Mouse (Mus musculus): ENCODE data around the gene Olfr58. TPM values are rescaled to one million over a fixed set of nuclear protein-coding genes. Genes with fewer than 3 reads are reported as not detected.
"Not testable (repeated sequence)": the region's sequence is repeated elsewhere in the genome, so short reads cannot be mapped to it uniquely, and the experiment has no call there.

Olfr58 gene
- not detected in 2 replicates for polyA plus RNA-seq (2015; fragmentation: Nextera tagmentation; extraction: Ambion mirVana)

DNA sequence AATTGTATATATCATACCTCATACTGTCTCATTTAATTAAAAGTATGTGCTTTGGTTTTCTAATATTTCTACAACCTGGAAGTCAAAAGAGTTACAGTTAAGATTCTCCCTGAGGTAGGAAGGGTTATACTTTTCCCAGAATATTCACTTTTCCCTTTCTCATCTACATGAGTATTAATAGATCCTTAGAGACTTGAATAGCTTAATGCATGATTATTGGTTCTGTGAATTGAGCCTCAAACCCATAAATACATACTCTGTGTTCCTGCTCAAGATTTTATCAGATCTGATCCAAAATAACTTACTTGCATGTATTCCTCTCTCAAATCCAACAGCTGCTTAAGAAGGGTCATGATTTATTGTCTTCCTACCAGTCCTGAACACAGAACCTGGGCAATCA is at the start of gene Olfr58:
Gene Olfr58, plus strand, starts transcription at position 301 of the 400 bp plus-strand sequence.
- no peak within 1 kb of the TSS for H3K4me3 ChIP-seq (ENCODE audit: low read depth, low read length)
- no peak for ATAC-seq (ENCODE audit: low read depth)
- H3K27ac ChIP-seq (ENCODE audit: low read length): no peak within 1 kb of the TSS
- no peaks in the 10 kb centered on the region for H3K36me3 ChIP-seq (ENCODE audit: control insufficient read depth, insufficient read depth)
- no peaks in the 10 kb centered on the region for H3K27me3 ChIP-seq (ENCODE audit: control insufficient read depth, insufficient read depth, low read depth, low read length)
- no peak within 1 kb of the TSS for H3K9ac ChIP-seq (ENCODE audit: low read depth, low read length)
- no peaks in the 10 kb centered on the region for H3K4me1 ChIP-seq (ENCODE audit: control insufficient read depth, low read depth, low read length)
- H3K4me2 ChIP-seq (ENCODE audit: low read depth, low read length): no peak within 1 kb of the TSS
- no peaks in the 10 kb centered on the region for H3K9me3 ChIP-seq (replicated peaks; ENCODE audit: control insufficient read depth, low read length)

DNA sequence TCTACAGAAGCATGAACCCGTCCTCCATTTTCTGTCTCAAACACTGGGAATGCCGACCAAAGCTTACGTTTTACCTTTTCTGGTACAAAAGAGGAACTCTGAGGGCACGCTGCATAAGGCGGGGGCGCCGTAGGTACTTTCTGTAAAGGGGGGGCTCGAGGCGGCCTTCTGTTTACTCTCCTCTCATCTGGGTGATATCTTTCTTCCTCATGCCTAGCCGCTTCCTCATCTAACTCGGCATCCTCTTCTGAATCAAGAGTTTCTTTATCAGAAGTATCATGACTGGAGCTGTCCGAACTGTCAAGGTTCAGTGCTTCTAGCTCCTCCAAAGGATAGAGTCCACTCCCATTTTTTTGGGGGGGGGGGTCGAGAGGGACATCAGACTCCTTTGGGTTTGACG is 10.9 kb upstream of the Olfr58 start:
- no peak overlapping the region for H3K4me2 ChIP-seq (ENCODE audit: low read depth, low read length)
- H3K36me3 ChIP-seq (ENCODE audit: control insufficient read depth, insufficient read depth): no peaks in the 10 kb centered on the region
- no peak for ATAC-seq (ENCODE audit: low read depth)
- WGBS (ENCODE audit: insufficient replicate concordance): 68% methylated on average over 14 of the region's 14 CpGs
- H3K4me1 ChIP-seq (ENCODE audit: control insufficient read depth, low read depth, low read length): no peaks in the 10 kb centered on the region
- H3K9me3 ChIP-seq (replicated peaks; ENCODE audit: control insufficient read depth, low read length): no peaks in the 10 kb centered on the region; the same call in 1 of the 2 replicates
- no peak overlapping the region for H3K4me3 ChIP-seq (ENCODE audit: low read depth, low read length)
- H3K9ac ChIP-seq (ENCODE audit: low read depth, low read length): no peak overlapping the region
- H3K27ac ChIP-seq (ENCODE audit: low read length): no peak overlapping the region
- H3K27me3 ChIP-seq (ENCODE audit: control insufficient read depth, insufficient read depth, low read depth, low read length): no peaks in the 10 kb centered on the region

DNA sequence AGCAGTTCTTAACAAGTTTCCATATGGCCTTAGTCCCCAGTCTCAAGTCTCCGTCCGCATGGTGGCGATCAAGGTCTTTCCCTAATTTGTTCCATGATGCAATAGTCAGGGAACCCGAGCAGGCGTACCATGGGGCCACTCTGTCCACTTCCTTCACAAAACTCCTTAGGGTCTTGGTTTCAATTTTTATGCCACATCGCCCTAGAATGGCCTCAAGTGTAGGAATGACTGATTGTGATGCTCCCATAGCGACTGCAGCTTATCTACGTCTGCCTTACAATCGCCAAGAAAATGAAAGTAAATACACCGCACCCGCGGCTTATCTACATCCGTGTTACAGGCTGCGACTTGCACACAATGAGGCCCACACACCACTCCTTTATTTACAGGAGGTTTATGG is 10.4 kb upstream of the Olfr58 start:
- H3K4me2 ChIP-seq (ENCODE audit: low read depth, low read length): no peak overlapping the region
- H3K36me3 ChIP-seq (ENCODE audit: control insufficient read depth, insufficient read depth): no peaks in the 10 kb centered on the region
- no peak overlapping the region for H3K4me3 ChIP-seq (ENCODE audit: low read depth, low read length)
- no peak for ATAC-seq (ENCODE audit: low read depth)
- no peak overlapping the region for H3K9ac ChIP-seq (ENCODE audit: low read depth, low read length)
- WGBS (ENCODE audit: insufficient replicate concordance): 75% methylated on average over 14 of the region's 14 CpGs
- no peaks in the 10 kb centered on the region for H3K4me1 ChIP-seq (ENCODE audit: control insufficient read depth, low read depth, low read length)
- H3K27ac ChIP-seq (ENCODE audit: low read length): no peak overlapping the region
- no peaks in the 10 kb centered on the region; the same call in 1 of the 2 replicates for H3K9me3 ChIP-seq (replicated peaks; ENCODE audit: control insufficient read depth, low read length)
- no peaks in the 10 kb centered on the region for H3K27me3 ChIP-seq (ENCODE audit: control insufficient read depth, insufficient read depth, low read depth, low read length)

DNA sequence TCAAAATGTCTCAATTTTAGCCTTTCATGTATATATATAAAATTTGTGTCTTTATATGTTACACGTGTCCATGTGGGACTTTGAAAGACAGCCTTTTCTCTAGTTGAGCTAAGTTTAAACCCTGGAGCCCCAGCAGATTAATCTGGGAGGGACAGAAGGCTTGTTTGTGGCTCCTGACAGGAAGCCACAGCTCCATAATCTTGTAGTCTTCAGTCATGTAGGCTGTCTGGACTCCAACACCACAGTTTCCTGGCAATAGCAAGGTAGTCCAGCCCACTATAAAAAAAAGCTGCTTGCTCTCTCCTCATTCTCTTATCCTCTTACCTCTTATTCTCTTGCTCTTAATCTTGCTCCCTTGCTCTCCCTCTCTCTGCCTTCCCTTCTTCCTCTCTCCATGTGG is 22.9 kb downstream of the Olfr58 start:
- Histone ChIP-seq H3K4me1 (ENCODE audit: control insufficient read depth, low read depth, low read length) (no peaks in the 10 kb centered on the region), H3K4me2 (ENCODE audit: low read depth, low read length) (no peak overlapping the region), H3K27me3 (ENCODE audit: control insufficient read depth, insufficient read depth, low read depth, low read length) (no peaks in the 10 kb centered on the region), H3K27ac (ENCODE audit: low read length) (no peak overlapping the region), H3K9ac (ENCODE audit: low read depth, low read length) (no peak overlapping the region), H3K36me3 (ENCODE audit: control insufficient read depth, insufficient read depth) (no peaks in the 10 kb centered on the region), H3K4me3 (ENCODE audit: low read depth, low read length) (no peak overlapping the region), H3K9me3 (replicated peaks; ENCODE audit: control insufficient read depth, low read length) (no peaks in the 10 kb centered on the region)
- WGBS (ENCODE audit: insufficient replicate concordance): 44% methylated on average over 1 of the region's 1 CpGs
- ATAC-seq (ENCODE audit: low read depth): no peak

DNA sequence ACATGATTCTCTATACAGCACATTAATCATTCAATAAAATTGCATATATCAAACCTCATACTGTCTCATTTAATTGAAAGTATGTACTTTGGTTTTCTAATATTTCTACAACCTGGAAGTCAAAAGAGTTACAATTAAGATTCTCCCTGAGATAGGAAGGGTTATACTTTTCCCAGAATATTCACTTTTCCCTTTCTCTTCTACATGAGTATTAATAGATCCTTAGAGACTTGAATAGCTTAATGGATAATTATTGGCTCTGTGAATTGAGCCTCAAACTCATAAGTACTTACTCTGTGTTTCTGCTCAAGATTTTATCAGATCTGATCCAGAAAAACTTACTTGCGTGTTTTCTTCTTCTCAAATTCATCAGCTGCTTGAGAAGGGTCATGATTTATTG is 24.5 kb downstream of the Olfr58 start, which contains the start of gene Olfr859:
Gene Olfr859, plus strand, starts transcription at position 301 of the 400 bp plus-strand sequence.
- H3K4me1 ChIP-seq (ENCODE audit: control insufficient read depth, low read depth, low read length); H3K9ac ChIP-seq (ENCODE audit: low read depth, low read length); H3K4me3 ChIP-seq (ENCODE audit: low read depth, low read length); H3K36me3 ChIP-seq (ENCODE audit: control insufficient read depth, insufficient read depth); H3K27me3 ChIP-seq (ENCODE audit: control insufficient read depth, insufficient read depth, low read depth, low read length); H3K9me3 ChIP-seq (replicated peaks; ENCODE audit: control insufficient read depth, low read length); H3K27ac ChIP-seq (ENCODE audit: low read length); H3K4me2 ChIP-seq (ENCODE audit: low read depth, low read length); ATAC-seq (ENCODE audit: low read depth): not testable (repeated sequence)
- WGBS (ENCODE audit: insufficient replicate concordance): 50% methylated on average over 1 of the region's 1 CpGs

Other genes starting within 250 kb of the Olfr58 start
- gene Olfr853, start 239.2 kb upstream of the Olfr58 start, polyA plus RNA-seq (2015; fragmentation: Nextera tagmentation; extraction: Ambion mirVana): not detected in 2 replicates
- not detected in 2 replicates for gene Olfr854, start 212.9 kb upstream of the Olfr58 start, polyA plus RNA-seq (2015; fragmentation: Nextera tagmentation; extraction: Ambion mirVana)
- not detected in 2 replicates for gene Olfr855, start 197.7 kb upstream of the Olfr58 start, polyA plus RNA-seq (2015; fragmentation: Nextera tagmentation; extraction: Ambion mirVana)
- gene Zfp317, start 158.2 kb upstream of the Olfr58 start, polyA plus RNA-seq (2015; fragmentation: Nextera tagmentation; extraction: Ambion mirVana): 6.9 and 7.4 TPM in 2 replicates
- not detected in 2 replicates for gene Olfr857, start 70.8 kb upstream of the Olfr58 start, polyA plus RNA-seq (2015; fragmentation: Nextera tagmentation; extraction: Ambion mirVana)
- gene Olfr859, start 24.6 kb downstream of the Olfr58 start, polyA plus RNA-seq (2015; fragmentation: Nextera tagmentation; extraction: Ambion mirVana): not detected in 2 replicates
- gene Olfr860, start 69.5 kb downstream of the Olfr58 start, polyA plus RNA-seq (2015; fragmentation: Nextera tagmentation; extraction: Ambion mirVana): not detected in 2 replicates
- not detected in 2 replicates for gene Olfr862, start 107.7 kb downstream of the Olfr58 start, polyA plus RNA-seq (2015; fragmentation: Nextera tagmentation; extraction: Ambion mirVana)
- 0.12 and 0.14 TPM in 2 replicates for gene Olfr77, start 136.6 kb downstream of the Olfr58 start, polyA plus RNA-seq (2015; fragmentation: Nextera tagmentation; extraction: Ambion mirVana)
- gene Olfr866, start 247.8 kb downstream of the Olfr58 start, polyA plus RNA-seq (2015; fragmentation: Nextera tagmentation; extraction: Ambion mirVana): not detected in 2 replicates

Data from liver, embryonic 16.5 days (tissue).